Mouse (Mus musculus) erythroblast, embryonic 14.5 days (primary cell): ENCODE results near the gene Psmd1. TPM values are rescaled to one million over a fixed set of nuclear protein-coding genes. Genes with fewer than 3 reads are reported as not detected.

Source experiments
- H3K27me3 ChIP-seq: 2 replicates; pipeline ENCODE4 v1.6.1; 2012; ENCODE audit warnings: inconsistent platforms; ENCODE audit not compliant: control insufficient read depth
- H3K36me3 ChIP-seq: 2 replicates; pipeline ENCODE4 v1.6.1; 2012; ENCODE audit warnings: mild to moderate bottlenecking, inconsistent platforms; ENCODE audit not compliant: control insufficient read depth
- H3K4me1 ChIP-seq: 2 replicates; pipeline ENCODE4 v1.6.1; 2012; ENCODE audit warnings: inconsistent platforms; ENCODE audit not compliant: control insufficient read depth
- H3K4me3 ChIP-seq: replicated peaks from 2 replicates; pipeline ENCODE3; 2012; ENCODE audit warnings: moderate library complexity, mild to moderate bottlenecking, inconsistent platforms
- H3K9me3 ChIP-seq: 2 replicates; pipeline ENCODE4 v1.6.1; 2012; ENCODE audit warnings: low read length, inconsistent platforms, mixed read lengths; ENCODE audit not compliant: control insufficient read depth
- GATA1 ChIP-seq: IDR thresholded peaks from 2 replicates; pipeline ENCODE4 v1.6.1; 2012; ENCODE audit warnings: low read length, inconsistent platforms, mixed read lengths
- TAL1 ChIP-seq: IDR thresholded peaks from 3 replicates; pipeline ENCODE4 v1.6.1; 2012; ENCODE audit warnings: low read length, inconsistent platforms, mixed read lengths
- polyA plus RNA-seq: library from polyadenylated mRNA; stranded (reverse); fragments of >175 nt; gene quantifications from 2 replicates; pipeline ENCODE4 v1.2.3, GENCODE M21; 2012

The Psmd1 gene
- polyA plus RNA-seq, 1 experiment: 3.8 TPM

DNA sequence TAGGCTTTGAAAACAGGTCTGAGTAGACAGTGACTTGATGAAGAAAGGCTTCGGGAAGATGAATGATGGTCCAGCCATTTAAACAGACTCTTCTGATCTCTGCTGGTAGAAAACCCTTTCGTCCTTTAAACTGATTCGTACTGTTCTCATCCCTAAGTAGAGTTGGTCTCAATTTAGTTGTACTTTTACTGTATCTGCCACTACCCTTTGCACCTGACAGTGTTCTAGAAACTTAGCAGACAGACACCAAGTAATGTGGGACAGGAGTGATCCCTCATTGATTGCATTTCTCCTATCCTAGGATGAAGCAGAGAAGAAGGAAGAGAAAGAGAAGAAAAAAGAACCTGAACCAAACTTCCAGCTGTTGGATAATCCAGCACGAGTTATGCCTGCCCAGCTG, 69.2 kb downstream of the Psmd1 start, which contains the start of gene Gm21972:
Gene Gm21972 (plus strand): TSS at position 301 of the 400 bp plus-strand sequence.
- H3K9me3 ChIP-seq: no peaks in the 10 kb centered on the region
- H3K4me3 ChIP-seq: no peak within 1 kb of the TSS
- H3K27me3 ChIP-seq: no peaks in the 10 kb centered on the region
- peaks cover 93% of the 10 kb centered on the region for H3K36me3 ChIP-seq
- peaks cover 7% of the 10 kb centered on the region for H3K4me1 ChIP-seq
- no peak for TF ChIP-seq GATA1
- no peak for TF ChIP-seq TAL1

DNA sequence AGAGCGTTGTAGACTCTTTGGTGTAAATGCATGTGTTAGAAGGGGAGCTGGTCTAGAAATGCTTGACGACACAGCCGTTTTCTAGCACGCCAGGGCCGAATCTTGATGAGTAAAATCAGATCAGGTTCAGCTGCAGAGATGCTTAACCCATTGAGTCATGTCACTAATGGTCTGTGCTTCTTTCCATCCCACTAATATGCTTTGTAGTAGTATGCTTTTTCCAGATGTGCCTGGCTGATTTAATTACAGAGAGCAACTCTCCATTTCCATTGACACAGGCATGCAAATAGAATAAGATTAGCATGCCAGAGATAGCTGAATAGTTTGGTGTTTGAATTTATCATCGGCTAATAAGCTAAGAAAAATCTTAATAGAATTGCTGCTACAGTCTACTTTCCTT, 71.1 kb downstream of the Psmd1 start:
- no peaks in the 10 kb centered on the region for H3K9me3 ChIP-seq
- no peaks in the 10 kb centered on the region for H3K27me3 ChIP-seq
- no peak overlapping the region for H3K4me3 ChIP-seq
- TF ChIP-seq GATA1: no peak
- TF ChIP-seq TAL1: no peak
- peaks cover 7% of the 10 kb centered on the region for H3K4me1 ChIP-seq
- peaks cover 92% of the 10 kb centered on the region for H3K36me3 ChIP-seq

GRCm38 (mm10) chr1:86141081-86141480, 76.9 kb downstream of the Psmd1 start:
- Histone ChIP-seq H3K36me3 (peaks cover 58% of the 10 kb centered on the region), H3K27me3 (no peaks in the 10 kb centered on the region), H3K4me3 (no peak overlapping the region), H3K4me1 (peaks cover 11% of the 10 kb centered on the region), H3K9me3 (no peaks in the 10 kb centered on the region)
- TF ChIP-seq GATA1: no peak
- TF ChIP-seq TAL1: no peak

DNA sequence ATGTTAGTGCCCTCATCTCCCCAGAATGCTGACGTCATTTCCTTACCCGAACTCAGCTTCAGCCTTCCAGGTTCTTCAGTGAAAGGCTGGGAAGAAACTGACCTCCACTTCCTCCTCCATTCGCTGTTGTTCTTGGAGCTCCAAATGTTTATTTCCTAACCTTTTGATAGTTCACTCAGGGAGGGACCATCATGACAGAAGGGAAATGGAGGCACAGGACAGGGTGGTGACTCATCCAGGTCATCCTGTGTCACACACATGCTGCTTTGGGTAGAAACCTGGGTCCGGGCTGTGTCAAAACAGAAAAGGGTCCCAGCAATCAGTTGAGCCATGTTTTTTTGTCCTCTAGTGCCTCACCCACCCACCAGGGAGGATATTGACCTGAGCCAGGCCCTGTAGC, 79.0 kb downstream of the Psmd1 start:
- TF ChIP-seq TAL1 (no peak), GATA1 (no peak)
- Histone ChIP-seq H3K4me1 (peaks cover 6% of the 10 kb centered on the region), H3K36me3 (peaks cover 39% of the 10 kb centered on the region), H3K9me3 (no peaks in the 10 kb centered on the region), H3K4me3 (no peak overlapping the region), H3K27me3 (no peaks in the 10 kb centered on the region)

DNA sequence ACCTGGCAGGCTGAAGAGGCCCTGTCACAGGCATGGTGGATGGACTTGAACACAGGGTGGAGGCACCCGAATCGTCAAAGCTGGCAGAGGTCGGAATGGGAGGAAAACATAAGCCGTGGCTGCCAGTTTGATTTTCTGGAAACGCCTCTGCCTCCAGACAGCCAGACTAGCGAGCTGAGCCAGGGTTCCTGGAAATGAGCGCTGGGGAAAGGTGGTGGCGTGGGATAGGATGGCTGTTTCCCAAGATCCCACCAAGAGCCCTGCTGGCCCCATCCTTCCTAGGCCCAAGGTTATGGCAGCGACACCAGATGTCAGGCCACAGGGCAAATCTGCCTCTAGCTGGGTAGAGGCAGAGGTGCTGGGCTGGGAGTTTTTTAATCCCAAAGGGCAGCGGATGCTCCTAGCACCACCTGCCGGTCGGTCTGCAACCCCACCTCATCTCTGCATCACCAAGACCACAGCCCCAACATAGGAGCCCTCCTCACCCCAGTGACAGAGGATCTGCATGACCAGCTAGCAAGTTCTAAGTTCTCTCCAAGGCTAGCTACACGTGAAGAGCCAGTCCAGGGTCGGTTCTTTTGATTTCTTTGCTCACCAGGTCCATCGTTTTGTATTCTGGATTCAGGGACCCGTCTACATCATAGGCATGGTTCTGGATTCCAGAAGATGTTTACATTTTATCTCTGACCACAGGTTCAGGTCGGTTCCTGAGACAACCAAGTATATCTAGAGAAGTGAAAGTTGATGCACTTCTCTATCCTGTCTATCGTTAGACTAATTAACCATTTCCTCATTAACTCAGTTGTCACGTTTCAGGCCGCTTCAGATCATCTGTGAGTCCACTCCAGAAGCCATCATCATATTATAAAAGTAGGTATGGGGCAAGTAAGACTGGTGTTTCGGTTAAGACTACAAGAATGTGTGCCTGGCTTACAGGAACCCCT, 80.1 kb downstream of the Psmd1 start:
- TF ChIP-seq TAL1: no peak
- TF ChIP-seq GATA1: no peak
- Histone ChIP-seq H3K4me1 (peaks cover 6% of the 10 kb centered on the region), H3K4me3 (no peak overlapping the region), H3K9me3 (no peaks in the 10 kb centered on the region), H3K36me3 (peaks cover 28% of the 10 kb centered on the region), H3K27me3 (no peaks in the 10 kb centered on the region)

DNA sequence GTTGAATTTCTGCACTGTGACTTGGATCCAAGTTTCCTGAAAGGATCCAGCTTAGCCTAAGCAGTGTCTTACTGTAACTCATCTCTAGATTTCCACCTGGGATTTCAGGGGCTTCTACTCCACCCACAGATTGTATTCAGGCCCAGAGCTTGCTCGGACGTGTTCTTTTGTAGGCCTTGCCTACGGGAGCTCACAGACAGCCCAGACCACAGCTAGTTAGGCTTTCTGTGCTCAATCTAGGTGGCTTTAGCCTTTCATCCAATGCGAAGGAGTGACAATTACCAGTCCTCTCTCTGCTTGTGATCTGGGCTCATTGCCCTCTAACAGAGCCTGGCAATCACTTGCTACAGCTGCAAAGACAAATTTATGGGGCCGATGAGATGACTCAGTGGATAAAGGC, 82.1 kb downstream of the Psmd1 start:
- H3K4me1 ChIP-seq: peaks cover 15% of the 10 kb centered on the region
- no peak overlapping the region for H3K4me3 ChIP-seq
- no peaks in the 10 kb centered on the region for H3K27me3 ChIP-seq
- H3K9me3 ChIP-seq: no peaks in the 10 kb centered on the region
- peaks cover 9% of the 10 kb centered on the region for H3K36me3 ChIP-seq
- TF ChIP-seq TAL1 (no peak), GATA1 (no peak)

- Histone ChIP-seq H3K36me3 (peaks cover 3% of the 10 kb centered on the region), H3K4me1 (peaks cover 12% of the 10 kb centered on the region), H3K27me3 (no peaks in the 10 kb centered on the region), H3K4me3 (no peak overlapping the region), H3K9me3 (no peaks in the 10 kb centered on the region)
- TF ChIP-seq GATA1 (no peak), TAL1 (no peak)
Observed at GRCm38 (mm10) chr1:86147557-86147956, 83.4 kb downstream of the Psmd1 start.

DNA sequence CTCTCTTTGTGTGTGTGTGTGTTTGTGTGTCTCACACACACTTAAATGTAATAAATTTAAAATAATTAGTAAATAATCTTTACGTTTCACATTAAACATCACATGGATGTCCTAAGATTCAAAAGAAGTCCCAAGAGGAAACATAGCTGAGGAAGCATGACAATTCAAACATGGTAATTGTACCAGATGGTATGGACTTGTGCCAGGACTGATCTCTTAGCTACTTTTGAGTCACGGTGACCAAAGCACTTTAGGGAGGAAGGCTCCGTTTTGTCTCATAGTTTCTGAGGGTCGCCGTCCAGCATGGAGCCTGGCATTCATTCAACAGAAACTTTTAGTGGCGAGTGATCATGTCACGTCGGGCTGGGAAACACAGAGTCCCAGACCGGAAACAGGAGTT, 84.0 kb downstream of the Psmd1 start:
- H3K36me3 ChIP-seq: no peaks in the 10 kb centered on the region; the same call in 1 of the 2 replicates
- H3K4me1 ChIP-seq: peaks cover 15% of the 10 kb centered on the region
- TF ChIP-seq TAL1: no peak
- no peak for TF ChIP-seq GATA1
- H3K27me3 ChIP-seq: no peaks in the 10 kb centered on the region
- H3K9me3 ChIP-seq: no peaks in the 10 kb centered on the region
- H3K4me3 ChIP-seq: no peak overlapping the region

DNA sequence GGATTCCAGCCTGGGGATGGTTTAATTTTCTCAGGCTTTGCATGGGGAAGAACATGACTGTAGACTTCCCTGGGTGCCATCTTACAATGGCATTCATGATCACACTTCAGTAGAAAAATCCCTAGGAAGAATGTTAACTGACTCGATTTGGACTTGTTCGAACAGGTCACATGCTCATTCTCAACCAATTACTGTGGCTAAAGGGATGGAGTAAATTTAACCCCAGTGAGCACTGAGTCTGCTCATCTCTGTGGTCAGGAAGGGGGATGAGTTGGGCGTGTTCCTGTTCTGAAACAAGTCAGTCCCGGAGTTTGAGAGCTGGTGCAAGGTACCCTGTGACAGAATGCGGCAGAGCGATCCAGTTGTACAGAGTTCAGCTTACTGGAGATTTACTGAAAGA, 86.7 kb downstream of the Psmd1 start:
- TF ChIP-seq GATA1 (no peak), TAL1 (no peak)
- H3K27me3 ChIP-seq: no peaks in the 10 kb centered on the region

More for the DNA sequence above, 86.7 kb downstream of the Psmd1 start:
- H3K4me1 ChIP-seq: peaks cover 39% of the 10 kb centered on the region
- no peaks in the 10 kb centered on the region for H3K9me3 ChIP-seq
- H3K4me3 ChIP-seq: no peak overlapping the region
- H3K36me3 ChIP-seq: no peaks in the 10 kb centered on the region
